Mouse (Mus musculus): Measurements from ENCODE around the gene Gbp6. TPM values are rescaled to one million over a fixed set of nuclear protein-coding genes. Genes with fewer than 3 reads are reported as not detected.
"Not testable (repeated sequence)": the region's sequence is repeated elsewhere in the genome, so short reads cannot be mapped to it uniquely, and the experiment has no call there.

Gbp6 gene
- 2.2 and 2.4 TPM in 2 replicates for polyA plus RNA-seq (2014; fragmentation: Nextera tagmentation; extraction: Ambion mirVana)

DNA sequence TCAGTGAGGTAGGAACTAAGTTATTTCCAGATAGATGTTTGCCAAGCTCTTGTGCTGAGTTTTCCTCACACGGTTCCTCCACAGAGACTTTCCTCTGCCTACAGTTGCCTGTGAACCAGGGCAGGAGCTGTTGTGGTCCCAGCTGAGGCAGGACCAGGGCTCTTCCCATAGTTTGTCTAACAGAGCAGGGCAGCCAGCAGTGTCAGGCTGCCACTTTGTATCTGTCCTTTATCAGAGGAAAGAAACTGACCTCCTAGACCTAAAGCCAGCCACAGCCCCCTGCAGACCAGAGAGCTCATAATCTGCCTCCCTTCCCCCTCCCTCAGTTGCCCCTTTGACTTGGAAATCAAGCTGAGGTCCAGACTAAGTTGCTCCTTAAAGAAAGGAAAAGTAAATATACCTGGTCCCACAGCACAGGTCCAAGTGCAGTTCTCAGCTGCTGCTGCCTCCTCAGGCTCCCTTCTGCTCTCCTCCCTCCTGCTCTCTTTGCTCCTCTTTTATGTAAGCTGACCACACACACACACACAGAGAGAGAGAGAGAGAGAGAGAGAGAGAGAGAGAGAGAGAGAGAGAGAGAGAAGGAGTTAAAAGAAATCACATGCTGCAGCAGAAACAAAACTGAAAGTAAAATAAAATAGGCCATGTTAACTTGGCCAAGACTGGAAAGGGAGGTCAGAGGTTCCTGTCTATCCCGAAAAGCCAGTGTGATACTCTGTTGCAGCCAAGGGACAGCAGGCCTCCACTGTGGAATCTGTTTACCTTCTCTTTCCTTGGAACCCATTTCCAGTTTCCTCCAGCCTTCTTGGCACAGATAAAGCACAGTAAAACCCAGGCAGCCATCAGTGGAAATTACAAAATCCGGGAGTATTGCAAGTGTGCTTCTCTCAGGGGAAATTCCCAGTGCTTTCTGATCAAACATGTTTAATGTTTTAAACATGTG, at the start of gene Gbp6, which contains the start of gene Gm43302:
Gene Gbp6, minus strand, starts transcription at position 473 of the 940 bp plus-strand sequence.
Gene Gm43302, minus strand, starts transcription at position 470 of the 940 bp plus-strand sequence.
- H3K36me3 ChIP-seq (ENCODE audit: control insufficient read depth, insufficient read depth, low read length); H3K9ac ChIP-seq (ENCODE audit: low read length); H3K4me3 ChIP-seq (ENCODE audit: control insufficient read depth in 1 of 2, insufficient read depth in 1 of 2, low read depth in 1 of 2, low read length in 2 of 2); ATAC-seq (ENCODE audit: insufficient number of reproducible peaks, insufficient read depth, low FRiP score, low read depth); H3K9me3 ChIP-seq (ENCODE audit: control insufficient read depth, low read length); H3K27me3 ChIP-seq (ENCODE audit: control insufficient read depth, insufficient read depth, low read length); H3K4me1 ChIP-seq (ENCODE audit: control insufficient read depth in 2 of 2, insufficient read depth in 2 of 2, low read length in 2 of 2): not testable (repeated sequence)
- peak within 1 kb of the TSS; percentile 16; the same call in 1 of the 2 replicates for H3K4me2 ChIP-seq (ENCODE audit: low read length)
- 41% methylated on average over 3 of the region's 3 CpGs for WGBS
- H3K27ac ChIP-seq (replicated peaks in 1 of 2; ENCODE audit: control insufficient read depth in 1 of 2, insufficient read depth in 1 of 2, low read depth in 2 of 2, low read length in 2 of 2), result peak within 1 kb of the TSS; percentile 8 to 61; a peak in 3 of 4 replicates

DNA sequence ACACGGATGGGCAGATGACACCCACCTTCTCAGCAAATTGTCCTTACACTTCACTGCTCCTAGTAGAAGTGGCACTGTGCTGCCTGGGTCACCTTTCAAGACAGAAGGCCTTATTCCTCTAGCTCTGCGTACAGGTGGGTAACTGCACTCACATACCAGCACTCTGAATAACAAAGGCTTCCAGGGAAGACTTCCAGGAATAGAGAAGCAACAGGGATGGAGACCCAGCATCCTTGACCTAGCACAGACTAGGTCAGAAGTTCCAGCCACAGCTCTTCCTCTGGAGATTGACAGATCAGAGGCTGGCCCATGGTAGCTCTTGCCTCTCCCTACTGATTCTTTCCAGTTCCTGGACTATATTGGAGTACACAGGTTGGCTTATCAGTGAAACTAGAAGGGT, 47.8 kb upstream of the Gbp6 start:
- no peak overlapping the region for H3K4me2 ChIP-seq (ENCODE audit: low read length)
- no peaks in the 10 kb centered on the region for H3K36me3 ChIP-seq (ENCODE audit: control insufficient read depth, insufficient read depth, low read length)
- no peaks in the 10 kb centered on the region for H3K9me3 ChIP-seq (ENCODE audit: control insufficient read depth, low read length)
- H3K4me1 ChIP-seq (ENCODE audit: control insufficient read depth in 2 of 2, insufficient read depth in 2 of 2, low read length in 2 of 2), result no peaks in the 10 kb centered on the region
- H3K27me3 ChIP-seq (ENCODE audit: control insufficient read depth, insufficient read depth, low read length), result no peaks in the 10 kb centered on the region
- WGBS, result 73% methylated on average over 2 of the region's 2 CpGs
- H3K9ac ChIP-seq (ENCODE audit: low read length), result no peak overlapping the region
- no peak overlapping the region for H3K27ac ChIP-seq (replicated peaks in 1 of 2; ENCODE audit: control insufficient read depth in 1 of 2, insufficient read depth in 1 of 2, low read depth in 2 of 2, low read length in 2 of 2)
- no peak for ATAC-seq (ENCODE audit: insufficient number of reproducible peaks, insufficient read depth, low FRiP score, low read depth)
- no peak overlapping the region for H3K4me3 ChIP-seq (ENCODE audit: control insufficient read depth in 1 of 2, insufficient read depth in 1 of 2, low read depth in 1 of 2, low read length in 2 of 2)

GRCm38 (mm10) chr5:105322543-105322942, 29.0 kb upstream of the Gbp6 start:
- no peak overlapping the region for H3K4me3 ChIP-seq (ENCODE audit: control insufficient read depth in 1 of 2, insufficient read depth in 1 of 2, low read depth in 1 of 2, low read length in 2 of 2)
- no peaks in the 10 kb centered on the region for H3K4me1 ChIP-seq (ENCODE audit: control insufficient read depth in 2 of 2, insufficient read depth in 2 of 2, low read length in 2 of 2)
- H3K27ac ChIP-seq (replicated peaks in 1 of 2; ENCODE audit: control insufficient read depth in 1 of 2, insufficient read depth in 1 of 2, low read depth in 2 of 2, low read length in 2 of 2), result no peak overlapping the region
- H3K9ac ChIP-seq (ENCODE audit: low read length), result no peak overlapping the region
- H3K27me3 ChIP-seq (ENCODE audit: control insufficient read depth, insufficient read depth, low read length), result no peaks in the 10 kb centered on the region
- no peaks in the 10 kb centered on the region for H3K9me3 ChIP-seq (ENCODE audit: control insufficient read depth, low read length)
- no peak for ATAC-seq (ENCODE audit: insufficient number of reproducible peaks, insufficient read depth, low FRiP score, low read depth)
- WGBS, result 60% methylated on average over 2 of the region's 2 CpGs
- H3K36me3 ChIP-seq (ENCODE audit: control insufficient read depth, insufficient read depth, low read length), result no peaks in the 10 kb centered on the region
- H3K4me2 ChIP-seq (ENCODE audit: low read length), result no peak overlapping the region

DNA sequence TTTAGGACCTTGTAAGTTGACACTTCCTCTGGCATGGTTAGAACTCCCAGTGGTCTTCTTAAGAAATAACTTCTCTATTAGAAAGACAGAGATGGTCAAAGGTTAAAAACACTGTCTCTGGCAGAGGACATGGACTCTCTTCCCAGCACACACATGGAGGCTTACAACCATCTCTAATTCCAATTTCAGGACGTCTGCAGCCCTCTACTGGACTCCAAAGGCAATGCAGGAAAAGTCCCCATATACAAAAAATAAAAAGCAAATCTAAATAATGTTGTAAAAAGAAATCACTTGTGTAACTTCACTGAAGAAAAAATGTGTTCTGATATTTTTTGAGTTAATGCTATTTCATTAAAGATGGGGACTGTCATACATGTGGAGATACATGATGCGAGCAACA, 17.4 kb upstream of the Gbp6 start:
- H3K4me1 ChIP-seq (ENCODE audit: control insufficient read depth in 2 of 2, insufficient read depth in 2 of 2, low read length in 2 of 2), result no peaks in the 10 kb centered on the region
- H3K9me3 ChIP-seq (ENCODE audit: control insufficient read depth, low read length), result peaks cover 6% of the 10 kb centered on the region; the same call in 1 of the 2 replicates
- no peak overlapping the region for H3K27ac ChIP-seq (replicated peaks in 1 of 2; ENCODE audit: control insufficient read depth in 1 of 2, insufficient read depth in 1 of 2, low read depth in 2 of 2, low read length in 2 of 2)
- no peak overlapping the region for H3K4me3 ChIP-seq (ENCODE audit: control insufficient read depth in 1 of 2, insufficient read depth in 1 of 2, low read depth in 1 of 2, low read length in 2 of 2)
- no peak for ATAC-seq (ENCODE audit: insufficient number of reproducible peaks, insufficient read depth, low FRiP score, low read depth)
- H3K4me2 ChIP-seq (ENCODE audit: low read length), result no peak overlapping the region
- WGBS, result 77% methylated on average over 2 of the region's 2 CpGs
- H3K36me3 ChIP-seq (ENCODE audit: control insufficient read depth, insufficient read depth, low read length), result no peaks in the 10 kb centered on the region
- H3K27me3 ChIP-seq (ENCODE audit: control insufficient read depth, insufficient read depth, low read length), result no peaks in the 10 kb centered on the region
- H3K9ac ChIP-seq (ENCODE audit: low read length), result no peak overlapping the region

DNA sequence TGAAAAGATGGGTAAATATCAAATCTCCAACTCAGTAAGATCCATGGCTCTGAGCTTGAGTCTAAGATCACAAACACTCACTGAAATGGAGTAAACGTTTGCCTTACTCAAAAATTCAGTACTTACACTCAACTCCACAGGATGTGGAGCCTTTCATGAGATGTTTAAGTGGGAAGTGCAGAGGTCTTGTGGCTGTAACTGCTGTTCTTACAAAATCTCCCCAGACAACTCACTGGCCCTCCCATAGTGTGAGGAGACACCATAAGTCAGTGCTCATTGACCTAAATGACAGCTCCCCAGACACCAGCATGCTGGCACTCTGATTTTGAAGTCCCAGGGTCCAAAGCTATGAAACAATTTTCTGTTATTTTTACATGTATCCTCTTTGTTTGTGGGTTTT, 15.7 kb upstream of the Gbp6 start:
- H3K27ac ChIP-seq (replicated peaks in 1 of 2; ENCODE audit: control insufficient read depth in 1 of 2, insufficient read depth in 1 of 2, low read depth in 2 of 2, low read length in 2 of 2); H3K4me2 ChIP-seq (ENCODE audit: low read length); H3K4me3 ChIP-seq (ENCODE audit: control insufficient read depth in 1 of 2, insufficient read depth in 1 of 2, low read depth in 1 of 2, low read length in 2 of 2); ATAC-seq (ENCODE audit: insufficient number of reproducible peaks, insufficient read depth, low FRiP score, low read depth); H3K36me3 ChIP-seq (ENCODE audit: control insufficient read depth, insufficient read depth, low read length); H3K27me3 ChIP-seq (ENCODE audit: control insufficient read depth, insufficient read depth, low read length); H3K9me3 ChIP-seq (ENCODE audit: control insufficient read depth, low read length); H3K4me1 ChIP-seq (ENCODE audit: control insufficient read depth in 2 of 2, insufficient read depth in 2 of 2, low read length in 2 of 2); H3K9ac ChIP-seq (ENCODE audit: low read length): not testable (repeated sequence)
- WGBS, result 59% methylated on average over 1 of the region's 1 CpGs

DNA sequence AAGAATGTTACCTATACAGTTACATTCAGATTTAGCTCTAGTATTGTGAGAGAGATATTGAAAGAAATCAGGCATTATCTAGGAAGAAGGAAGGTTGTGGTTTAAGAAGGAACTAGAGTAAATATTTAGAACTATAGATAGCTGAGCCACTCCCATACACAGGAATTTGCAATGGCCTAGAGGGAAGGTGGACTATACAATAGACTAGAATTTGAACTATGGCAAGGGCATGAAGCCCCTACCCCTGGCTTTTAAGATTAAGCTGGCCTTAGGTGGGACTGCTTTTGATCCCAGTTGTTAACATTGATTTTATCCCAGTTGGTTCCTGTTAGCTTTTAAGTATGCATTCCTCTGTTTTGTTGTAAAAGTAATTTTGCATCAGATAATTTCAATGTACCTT, 13.4 kb upstream of the Gbp6 start:
- not testable (repeated sequence) for H3K9ac ChIP-seq (ENCODE audit: low read length); H3K27me3 ChIP-seq (ENCODE audit: control insufficient read depth, insufficient read depth, low read length); H3K4me3 ChIP-seq (ENCODE audit: control insufficient read depth in 1 of 2, insufficient read depth in 1 of 2, low read depth in 1 of 2, low read length in 2 of 2); H3K4me1 ChIP-seq (ENCODE audit: control insufficient read depth in 2 of 2, insufficient read depth in 2 of 2, low read length in 2 of 2); H3K4me2 ChIP-seq (ENCODE audit: low read length); ATAC-seq (ENCODE audit: insufficient number of reproducible peaks, insufficient read depth, low FRiP score, low read depth); H3K27ac ChIP-seq (replicated peaks in 1 of 2; ENCODE audit: control insufficient read depth in 1 of 2, insufficient read depth in 1 of 2, low read depth in 2 of 2, low read length in 2 of 2); H3K9me3 ChIP-seq (ENCODE audit: control insufficient read depth, low read length); H3K36me3 ChIP-seq (ENCODE audit: control insufficient read depth, insufficient read depth, low read length)

DNA sequence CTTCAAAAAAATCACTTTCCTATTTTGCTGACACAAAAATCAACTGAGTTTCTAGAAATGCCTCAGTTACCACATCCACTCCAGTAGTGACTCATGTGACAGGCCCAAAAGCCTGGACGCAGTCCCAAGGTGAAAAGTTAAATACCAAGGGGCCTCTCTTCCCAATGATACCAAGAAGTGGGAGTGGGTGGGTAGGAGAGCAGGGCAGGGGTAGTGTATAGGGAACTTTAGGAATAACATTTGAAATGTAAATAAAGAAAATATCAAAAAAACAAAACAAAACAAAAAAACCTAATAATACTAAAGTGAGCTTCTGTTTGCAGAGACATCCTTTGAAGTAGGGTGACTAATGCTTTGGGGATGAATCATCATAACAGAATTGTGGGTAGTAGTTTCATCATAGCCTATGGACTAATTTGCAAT, 12.7 kb upstream of the Gbp6 start:
- ATAC-seq (ENCODE audit: insufficient number of reproducible peaks, insufficient read depth, low FRiP score, low read depth), result no peak
- no peak overlapping the region for H3K27ac ChIP-seq (replicated peaks in 1 of 2; ENCODE audit: control insufficient read depth in 1 of 2, insufficient read depth in 1 of 2, low read depth in 2 of 2, low read length in 2 of 2)
- 70% methylated on average over 1 of the region's 1 CpGs for WGBS
- no peak overlapping the region for H3K9ac ChIP-seq (ENCODE audit: low read length)
- no peak overlapping the region for H3K4me3 ChIP-seq (ENCODE audit: control insufficient read depth in 1 of 2, insufficient read depth in 1 of 2, low read depth in 1 of 2, low read length in 2 of 2)
- H3K36me3 ChIP-seq (ENCODE audit: control insufficient read depth, insufficient read depth, low read length), result no peaks in the 10 kb centered on the region
- no peak overlapping the region for H3K4me2 ChIP-seq (ENCODE audit: low read length)
- no peaks in the 10 kb centered on the region for H3K27me3 ChIP-seq (ENCODE audit: control insufficient read depth, insufficient read depth, low read length)
- peaks cover 6% of the 10 kb centered on the region; the same call in 1 of the 2 replicates for H3K9me3 ChIP-seq (ENCODE audit: control insufficient read depth, low read length)
- H3K4me1 ChIP-seq (ENCODE audit: control insufficient read depth in 2 of 2, insufficient read depth in 2 of 2, low read length in 2 of 2), result peaks cover 7 to 12% of the 10 kb centered on the region in 2 experiments
